25 mouse cellular contexts compared by ENCODE assay signal in genomic region chr6:83311206-83311605, GRCm38 (mm10). TPM values are rescaled to one million over a fixed set of nuclear protein-coding genes. Genes with fewer than 3 reads are reported as not detected.
DNase-seq lines count a peak whose midpoint lies in the region; ATAC-seq and TF ChIP-seq lines count a peak whose summit lies in the region.
"Had no signal": no experiment of that assay in that cellular context is flagged by ENCODE, and none has a peak within 500 bp of the region (broad histone marks: within the 10 kb centered on the region; RNA-seq: fewer than 3 reads in every experiment).

No protein-coding gene starts in this region.

- H3K9me3 ChIP-seq in erythroblast, embryonic 14.5 days (ENCODE audit: control insufficient read depth, low read length): no peaks in the 10 kb centered on the region
- no peaks in the 10 kb centered on the region for H3K9me3 ChIP-seq in liver, embryonic 12.5 days (replicated peaks)
- no peaks in the 10 kb centered on the region for H3K9me3 ChIP-seq in liver, embryonic 11.5 days (ENCODE audit: control insufficient read depth, low read length)
- no peaks in the 10 kb centered on the region for H3K9me3 ChIP-seq in liver, embryonic 14.5 days (ENCODE audit: control insufficient read depth, low read length)
- no peaks in the 10 kb centered on the region for H3K9me3 ChIP-seq in stomach, postnatal 0 days (ENCODE audit: control insufficient read depth, low read length)
- H3K9me3 ChIP-seq: embryonic facial prominence, embryonic 10.5 days; embryonic facial prominence, embryonic 13.5 days had no signal

- TF ChIP-seq CTCF in liver, embryonic 14.5 days (IDR thresholded peaks at IDR 0.05; ENCODE audit: low read depth): no peak
- TF ChIP-seq CTCF in stomach, postnatal 0 days (IDR thresholded peaks at IDR 0.05; ENCODE audit: low read depth): no peak

- H3K9ac ChIP-seq in liver, embryonic 12.5 days: peak overlapping the region; percentile 12
- H3K9ac ChIP-seq in liver, embryonic 11.5 days (ENCODE audit: low read depth, low read length): no peak overlapping the region
- peak overlapping the region; percentile 34; the same call in 1 of the 2 replicates for H3K9ac ChIP-seq in liver, embryonic 14.5 days (replicated peaks)
- H3K9ac ChIP-seq in stomach, postnatal 0 days (ENCODE audit: low read length): no peak overlapping the region
- H3K9ac ChIP-seq: embryonic facial prominence, embryonic 13.5 days; hindbrain, embryonic 14.5 days had no signal

- peak overlapping the region; percentile 21 for H3K4me3 ChIP-seq in erythroblast, embryonic 14.5 days (replicated peaks)
- peak overlapping the region; percentile 15 for H3K4me3 ChIP-seq in liver, embryonic 12.5 days
- no peak overlapping the region for H3K4me3 ChIP-seq in liver, embryonic 11.5 days (ENCODE audit: low read depth, low read length)
- no peak overlapping the region for H3K4me3 ChIP-seq in liver, embryonic 14.5 days (ENCODE audit: insufficient read depth in 1 of 2, low read depth in 2 of 2, low read length in 2 of 2)
- H3K4me3 ChIP-seq in stomach, postnatal 0 days (ENCODE audit: low read depth, low read length): no peak overlapping the region
- H3K4me3 ChIP-seq: embryonic facial prominence, embryonic 10.5 days; embryonic facial prominence, embryonic 13.5 days had no signal

- no peak for DNase-seq in liver, embryonic 11.5 days (ENCODE audit: low spot score)
- DNase-seq in liver, embryonic 14.5 days (ENCODE audit: low read depth in 3 of 3, low spot score in 3 of 3): peak in 2 of 3 experiments; percentile 28 to 37
- no peak for DNase-seq in stomach, postnatal 0 days (ENCODE audit: low spot score)
- no peak for DNase-seq in heart, postnatal 36 days
- no peak for DNase-seq in lung, postnatal 14 days
- DNase-seq: adrenal gland, adult 2 months; adrenal gland, postnatal 14 days; cerebellum, adult 11 months; cerebellum, adult 2 months; cerebellum, adult 9-11 months; cerebellum, postnatal 25 days; embryo, embryonic 11 days; gastrocnemius, postnatal 10 days; gastrocnemius, postnatal 36 days; heart, adult 11 months had no signal

- intact Hi-C loops in heart, postnatal 36 days (cut with DNase I): no loop called here

- no peak for TF ChIP-seq EP300 in liver, embryonic 14.5 days (IDR thresholded peaks at IDR 0.05; ENCODE audit: low read depth)
- TF ChIP-seq EP300 in stomach, postnatal 0 days (optimal IDR thresholded peaks at IDR 0.05): no peak

- peaks cover 96% of the 10 kb centered on the region for H3K36me3 ChIP-seq in erythroblast, embryonic 14.5 days (ENCODE audit: control insufficient read depth)
- H3K36me3 ChIP-seq in liver, embryonic 12.5 days: peaks cover 86% of the 10 kb centered on the region
- H3K36me3 ChIP-seq in liver, embryonic 11.5 days (ENCODE audit: control insufficient read depth, insufficient read depth, low read length): peaks cover 42% of the 10 kb centered on the region
- H3K36me3 ChIP-seq in liver, embryonic 14.5 days (replicated peaks; ENCODE audit: control insufficient read depth, insufficient read depth, low read depth): peaks cover 69% of the 10 kb centered on the region
- peaks cover 2% of the 10 kb centered on the region; the same call in 1 of the 2 replicates for H3K36me3 ChIP-seq in stomach, postnatal 0 days (ENCODE audit: control insufficient read depth, insufficient read depth, low read length)

- no peak for ATAC-seq in erythroblast, adult 5-6 weeks (replicated peaks; ENCODE audit: low FRiP score, poor library complexity, severe bottlenecking)
- ATAC-seq in liver, embryonic 12.5 days: peak; percentile 31; the same call in 1 of the 2 replicates
- no peak for ATAC-seq in liver, embryonic 11.5 days (replicated peaks; ENCODE audit: low FRiP score)
- 0 out of 2 replicates have a peak, but pooled peaks have one; percentile 25 for ATAC-seq in liver, embryonic 14.5 days (ENCODE audit: insufficient read depth)
- ATAC-seq in stomach, postnatal 0 days (ENCODE audit: low FRiP score, low TSS enrichment): no peak; the same call in 1 of the 2 replicates
- ATAC-seq: forebrain, embryonic 14.5 days; hindbrain, postnatal 0 days had no signal

- H3K4me2 ChIP-seq in liver, embryonic 12.5 days: peak overlapping the region; percentile 51
- H3K4me2 ChIP-seq in liver, embryonic 11.5 days: no peak overlapping the region
- H3K4me2 ChIP-seq in liver, embryonic 14.5 days (ENCODE audit: low read depth): peak overlapping the region; percentile 42; the same call in 1 of the 2 replicates
- H3K4me2 ChIP-seq in stomach, postnatal 0 days (replicated peaks; ENCODE audit: low read depth): no peak overlapping the region
- H3K4me2 ChIP-seq: embryonic facial prominence, embryonic 13.5 days; heart, embryonic 11.5 days; hindbrain, embryonic 14.5 days had no signal

- H3K27me3 ChIP-seq in erythroblast, embryonic 14.5 days (ENCODE audit: control insufficient read depth): no peaks in the 10 kb centered on the region
- H3K27me3 ChIP-seq in liver, embryonic 12.5 days (replicated peaks): no peaks in the 10 kb centered on the region
- H3K27me3 ChIP-seq in liver, embryonic 11.5 days (replicated peaks; ENCODE audit: control insufficient read depth, insufficient read depth, low read length): no peaks in the 10 kb centered on the region
- H3K27me3 ChIP-seq in liver, embryonic 14.5 days (ENCODE audit: control insufficient read depth, insufficient read depth, low read length): no peaks in the 10 kb centered on the region
- no peaks in the 10 kb centered on the region for H3K27me3 ChIP-seq in stomach, postnatal 0 days (ENCODE audit: control insufficient read depth, insufficient read depth, low read length)
- H3K27me3 ChIP-seq: CH12.LX; embryonic facial prominence, embryonic 13.5 days had no signal

- H3K27ac ChIP-seq in liver, embryonic 12.5 days: peak overlapping the region; percentile 87
- H3K27ac ChIP-seq in liver, embryonic 11.5 days (ENCODE audit: low read depth, low read length): no peak overlapping the region
- peak overlapping the region; percentile 84 for H3K27ac ChIP-seq in liver, embryonic 14.5 days
- H3K27ac ChIP-seq in stomach, postnatal 0 days (replicated peaks): peak overlapping the region; percentile 70; the same call in 1 of the 2 replicates
- H3K27ac ChIP-seq: embryonic facial prominence, embryonic 10.5 days; embryonic facial prominence, embryonic 13.5 days; hindbrain, embryonic 14.5 days; hindbrain, postnatal 0 days had no signal

- H3K4me1 ChIP-seq in erythroblast, embryonic 14.5 days (ENCODE audit: control insufficient read depth): peaks cover 57% of the 10 kb centered on the region
- peaks cover 57% of the 10 kb centered on the region for H3K4me1 ChIP-seq in liver, embryonic 12.5 days
- H3K4me1 ChIP-seq in liver, embryonic 11.5 days (replicated peaks; ENCODE audit: control insufficient read depth, insufficient read depth, low read length): peaks cover 39% of the 10 kb centered on the region
- peaks cover 40 to 46% of the 10 kb centered on the region in 2 experiments for H3K4me1 ChIP-seq in liver, embryonic 14.5 days (replicated peaks; ENCODE audit: control insufficient read depth in 2 of 2, insufficient read depth in 2 of 2, low read length in 1 of 2)
- no peaks in the 10 kb centered on the region for H3K4me1 ChIP-seq in stomach, postnatal 0 days (replicated peaks; ENCODE audit: control insufficient read depth, insufficient read depth)

- 70% methylated on average over 11 of the region's 11 CpGs for WGBS in liver, embryonic 12.5 days (ENCODE audit: insufficient replicate concordance)
- WGBS in liver, embryonic 11.5 days: 85% methylated on average over 11 of the region's 11 CpGs
- 65% methylated on average over 11 of the region's 11 CpGs for WGBS in liver, embryonic 14.5 days (ENCODE audit: insufficient replicate concordance)
- 82% methylated on average over 11 of the region's 11 CpGs for WGBS in stomach, postnatal 0 days

RNA-seq across cellular contexts. Expression of gene Mthfd2, which starts 14.5 kb away (rescaled TPM):
- polyA plus RNA-seq in erythroblast, embryonic 14.5 days (2012): 5.3 and 6.1 TPM in 2 replicates
- 13.8 and 21.1 TPM in 2 replicates for total RNA-seq in erythroblast, adult 5-6 weeks (2015; ENCODE audit: low replicate concordance)
- total RNA-seq in erythroblast, adult 5-6 weeks (2017; ENCODE audit: low replicate concordance): 21.8 and 29.0 TPM in 2 replicates
- 112 and 114 TPM in 2 replicates for polyA plus RNA-seq in liver, embryonic 12.5 days (2016; fragmentation: Nextera tagmentation; extraction: Ambion mirVana)
- polyA plus RNA-seq in liver, embryonic 11.5 days (2014; fragmentation: Nextera tagmentation; extraction: Ambion mirVana): 119 and 120 TPM in 2 replicates
- 28.5 and 44.4 TPM in 2 replicates for polyA plus RNA-seq in liver, embryonic 14.5 days (2012; rRNA removed)
- polyA plus RNA-seq in liver, embryonic 14.5 days (2014; fragmentation: Nextera tagmentation; extraction: Ambion mirVana): 66.0 and 67.7 TPM in 2 replicates
- 21.1 and 23.0 TPM in 2 replicates for polyA plus RNA-seq in stomach, postnatal 0 days (2015; fragmentation: Nextera tagmentation; extraction: Ambion mirVana)
- 1 to 10 TPM; 2.2 to 3.0 TPM for total RNA-seq in heart, postnatal 36 days (2021)

RNA-seq across cellular contexts. Expression of gene Mob1a, which starts 14.6 kb away (rescaled TPM):
- 1.8 and 2.4 TPM in 2 replicates for polyA plus RNA-seq in erythroblast, embryonic 14.5 days (2012)
- 51.6 and 54.6 TPM in 2 replicates for total RNA-seq in erythroblast, adult 5-6 weeks (2015; ENCODE audit: low replicate concordance)
- 71.1 and 78.7 TPM in 2 replicates for total RNA-seq in erythroblast, adult 5-6 weeks (2017; ENCODE audit: low replicate concordance)
- 58.6 and 59.9 TPM in 2 replicates for polyA plus RNA-seq in liver, embryonic 12.5 days (2016; fragmentation: Nextera tagmentation; extraction: Ambion mirVana)
- polyA plus RNA-seq in liver, embryonic 11.5 days (2014; fragmentation: Nextera tagmentation; extraction: Ambion mirVana): 78.5 and 84.8 TPM in 2 replicates
- 19.0 and 25.2 TPM in 2 replicates for polyA plus RNA-seq in liver, embryonic 14.5 days (2012; rRNA removed)
- 39.4 and 43.3 TPM in 2 replicates for polyA plus RNA-seq in liver, embryonic 14.5 days (2014; fragmentation: Nextera tagmentation; extraction: Ambion mirVana)
- 31.0 and 32.5 TPM in 2 replicates for polyA plus RNA-seq in stomach, postnatal 0 days (2015; fragmentation: Nextera tagmentation; extraction: Ambion mirVana)
- total RNA-seq in heart, postnatal 36 days (2021): 10 to 100 TPM; 22.9 to 24.9 TPM

RNA-seq across cellular contexts. Expression of gene Bola3, which starts 37.7 kb away (rescaled TPM):
- polyA plus RNA-seq in erythroblast, embryonic 14.5 days (2012): 25.9 and 28.1 TPM in 2 replicates
- total RNA-seq in erythroblast, adult 5-6 weeks (2015; ENCODE audit: low replicate concordance): 99.1 and 113 TPM in 2 replicates
- 93.6 and 115 TPM in 2 replicates for total RNA-seq in erythroblast, adult 5-6 weeks (2017; ENCODE audit: low replicate concordance)
- polyA plus RNA-seq in liver, embryonic 12.5 days (2016; fragmentation: Nextera tagmentation; extraction: Ambion mirVana): 314 and 322 TPM in 2 replicates
- polyA plus RNA-seq in liver, embryonic 11.5 days (2014; fragmentation: Nextera tagmentation; extraction: Ambion mirVana): 307 and 333 TPM in 2 replicates
- polyA plus RNA-seq in liver, embryonic 14.5 days (2012; rRNA removed): 28.8 and 92.1 TPM in 2 replicates
- polyA plus RNA-seq in liver, embryonic 14.5 days (2014; fragmentation: Nextera tagmentation; extraction: Ambion mirVana): 342 and 357 TPM in 2 replicates
- 156 and 162 TPM in 2 replicates for polyA plus RNA-seq in stomach, postnatal 0 days (2015; fragmentation: Nextera tagmentation; extraction: Ambion mirVana)
- 100 to 1,000 TPM; 329 to 387 TPM for total RNA-seq in heart, postnatal 36 days (2021)

Comparison
In these comparisons a context has a peak if more than half of its experiments do, and no peak if none do; other contexts are left out.
1. H3K4me3 ChIP-seq: peak in erythroblast, embryonic 14.5 days (single experiment) and liver, embryonic 12.5 days (single experiment); none in liver, embryonic 11.5 days (single experiment), liver, embryonic 14.5 days (0 of 2) and stomach, postnatal 0 days (single experiment).
2. ATAC-seq: peak in liver, embryonic 12.5 days (single experiment) and liver, embryonic 14.5 days (single experiment); none in erythroblast, adult 5-6 weeks (single experiment), liver, embryonic 11.5 days (single experiment) and stomach, postnatal 0 days (single experiment).
3. H3K4me2 ChIP-seq: peak in liver, embryonic 12.5 days (single experiment) and liver, embryonic 14.5 days (single experiment); none in liver, embryonic 11.5 days (single experiment) and stomach, postnatal 0 days (single experiment).
4. H3K9ac ChIP-seq: peak in liver, embryonic 12.5 days (single experiment) and liver, embryonic 14.5 days (single experiment); none in liver, embryonic 11.5 days (single experiment) and stomach, postnatal 0 days (single experiment).
5. DNase-seq: peak in liver, embryonic 14.5 days (2 of 3); none in liver, embryonic 11.5 days (single experiment), stomach, postnatal 0 days (single experiment), heart, postnatal 36 days (0 of 2) and lung, postnatal 14 days (single experiment).